Mouse (Mus musculus) kidney, postnatal 25 days (tissue): Measurements from ENCODE around the gene Pknox1.

Experiments used
- DNase-seq, 2 experiments: peaks; one replicate each; pipeline ENCODE4 v3.0.0; 2021; ENCODE audit warnings: mixed read lengths in 2 of 2

The Pknox1 gene

GRCm38 (mm10) chr17:31653277-31653676, 88.7 kb downstream of the Pknox1 start:
- no peak for DNase-seq

- DNase-seq: peak; percentile 63 to 74
Observed at GRCm38 (mm10) chr17:31655366-31655765, 90.8 kb downstream of the Pknox1 start.

- DNase-seq: no peak
Observed at GRCm38 (mm10) chr17:31656682-31657081, 92.1 kb downstream of the Pknox1 start.
